Mouse (Mus musculus) brain, embryonic 18.5 days (tissue): Measurements from ENCODE around the gene Pcdh10.
A peak's percentile ranks its signal among the peaks of the same experiment; 100 is the strongest.

ENCODE experiments used
- DNase-seq: peaks from one replicate; pipeline ENCODE4 v3.0.0-alpha.2; 2012; ENCODE audit warnings: low read depth, low spot score

The Pcdh10 gene

GRCm38 (mm10) chr3:45378145-45378544, at the start of gene Pcdh10:
Pcdh10 (plus strand) TSS chr3:45378398.
- peak; percentile 95 for DNase-seq

GRCm38 (mm10) chr3:45355919-45356318, 22.3 kb upstream of the Pcdh10 start:
- DNase-seq = no peak

- no peak for DNase-seq
Measured at GRCm38 (mm10) chr3:45368952-45369351, 9.2 kb upstream of the Pcdh10 start.

DNA sequence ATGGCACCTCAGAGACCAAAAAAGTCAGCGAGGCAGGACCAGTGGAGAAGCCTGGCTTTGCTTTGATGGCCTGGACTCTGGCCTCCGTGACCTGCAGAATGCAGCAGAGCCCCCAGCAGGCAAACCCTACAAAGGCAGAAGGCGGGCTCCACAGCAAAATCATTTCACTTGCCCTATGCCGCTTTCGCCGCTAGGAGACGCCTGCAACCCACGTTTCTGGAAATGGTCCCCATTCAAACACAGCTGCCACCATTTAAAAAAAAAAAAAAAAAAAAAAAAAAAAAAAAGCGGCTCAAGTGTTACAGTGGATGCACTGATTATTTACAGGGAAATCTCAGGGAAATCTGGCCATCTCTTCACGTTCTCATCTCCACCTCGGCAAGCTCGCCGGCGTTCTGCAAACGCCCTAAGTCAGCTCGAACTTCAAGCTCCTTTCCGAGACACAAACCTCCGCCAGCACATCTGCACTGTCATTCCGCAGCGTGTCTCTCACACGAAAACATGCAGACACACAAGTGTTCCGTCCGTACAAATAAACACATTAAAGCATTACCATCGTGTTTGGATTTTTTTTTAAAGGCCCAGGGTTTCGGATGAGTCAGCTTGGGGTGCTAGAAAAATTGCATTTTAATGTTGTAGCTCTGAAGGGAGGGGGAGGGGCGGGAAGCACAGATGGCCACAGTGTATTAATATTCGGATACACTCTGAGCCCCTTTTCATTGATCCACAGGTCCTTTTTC, 2.3 kb upstream of the Pcdh10 start:
- peak; percentile 73 for DNase-seq

DNA sequence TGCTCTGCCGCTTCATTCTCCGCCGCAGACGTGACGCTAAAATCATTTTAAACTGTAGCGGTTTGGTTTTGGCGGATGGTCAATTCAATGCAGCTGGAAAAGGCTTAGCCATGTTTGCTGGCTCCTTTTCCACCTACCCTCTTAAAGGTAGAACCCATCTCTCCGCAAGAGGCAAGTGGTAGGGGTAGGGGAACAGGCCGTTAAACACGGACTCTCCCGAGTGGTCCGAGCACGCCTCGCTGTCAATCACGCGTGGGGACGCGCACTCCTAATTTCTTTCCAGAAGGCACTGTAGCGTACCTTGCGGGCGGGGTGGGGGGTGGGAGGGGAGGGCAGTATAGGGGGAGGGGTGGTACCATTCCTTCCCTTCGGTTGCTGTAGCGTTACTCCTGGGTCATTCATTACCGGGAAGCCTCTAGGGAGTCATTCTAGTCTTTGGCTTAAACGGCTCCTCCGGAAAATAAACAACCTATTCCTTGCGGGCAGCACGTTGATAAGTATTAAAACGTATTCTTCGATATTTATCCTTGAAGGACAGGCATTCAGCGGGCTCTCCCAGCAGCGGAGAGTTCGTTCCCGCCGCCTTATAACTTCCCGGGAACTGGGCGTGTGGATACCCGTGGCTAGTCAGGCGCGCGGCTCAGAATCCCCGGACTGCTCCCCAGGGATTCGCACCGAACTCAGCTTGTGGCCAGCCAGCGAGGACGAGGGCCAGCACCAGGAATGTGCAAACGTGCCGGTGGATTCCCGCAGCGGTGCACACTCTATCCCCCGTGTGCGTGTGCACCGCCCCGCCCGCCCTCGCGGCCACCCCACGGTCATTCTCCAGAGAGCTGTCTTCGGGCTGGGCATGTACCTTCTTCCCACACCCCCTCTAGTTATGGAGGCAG, 1.5 kb upstream of the Pcdh10 start:
- DNase-seq = no peak

DNA sequence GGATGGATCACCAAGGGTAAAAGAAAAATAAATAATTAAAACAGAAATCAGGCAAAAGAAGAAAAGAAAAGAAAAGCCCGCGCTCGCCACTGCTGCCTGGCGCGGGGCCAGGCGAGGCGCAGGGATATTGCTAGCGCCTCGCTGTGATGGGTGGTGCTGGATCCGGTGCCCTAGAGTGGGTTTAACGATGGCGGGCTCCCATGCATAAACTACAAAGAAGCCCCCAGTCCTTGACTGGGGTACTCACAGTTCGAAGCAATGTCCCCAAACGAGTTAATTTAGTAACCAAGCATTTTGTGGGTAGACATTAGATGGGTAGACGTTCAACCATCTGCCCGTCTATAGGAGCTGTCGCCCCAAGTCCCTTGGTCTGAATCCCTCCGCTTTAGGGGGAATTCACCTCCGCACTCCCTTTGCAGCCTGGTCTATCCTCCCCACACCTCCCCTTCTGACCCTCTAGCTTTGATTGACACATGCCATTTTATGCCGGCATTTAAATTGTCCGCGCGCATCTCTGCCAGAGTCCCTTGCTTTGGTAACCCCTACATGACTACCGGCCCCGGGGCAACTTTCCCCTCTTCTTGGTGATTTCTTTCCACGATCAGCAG, 703 bp upstream of the Pcdh10 start:
- DNase-seq = no peak

DNA sequence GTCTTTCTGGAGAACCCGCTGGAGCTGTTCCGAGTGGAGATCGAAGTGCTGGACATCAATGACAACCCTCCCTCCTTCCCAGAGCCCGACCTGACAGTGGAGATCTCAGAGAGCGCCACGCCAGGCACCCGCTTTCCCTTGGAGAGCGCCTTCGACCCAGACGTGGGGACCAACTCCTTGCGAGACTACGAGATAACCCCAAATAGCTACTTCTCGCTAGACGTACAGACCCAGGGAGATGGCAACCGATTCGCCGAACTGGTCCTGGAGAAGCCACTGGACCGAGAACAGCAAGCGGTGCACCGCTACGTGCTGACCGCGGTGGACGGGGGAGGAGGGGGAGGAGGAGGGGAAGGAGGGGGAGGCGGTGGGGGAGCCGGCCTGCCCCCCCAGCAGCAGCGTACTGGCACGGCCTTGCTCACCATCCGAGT, 1.4 kb downstream of the Pcdh10 start:
- no peak for DNase-seq

DNA sequence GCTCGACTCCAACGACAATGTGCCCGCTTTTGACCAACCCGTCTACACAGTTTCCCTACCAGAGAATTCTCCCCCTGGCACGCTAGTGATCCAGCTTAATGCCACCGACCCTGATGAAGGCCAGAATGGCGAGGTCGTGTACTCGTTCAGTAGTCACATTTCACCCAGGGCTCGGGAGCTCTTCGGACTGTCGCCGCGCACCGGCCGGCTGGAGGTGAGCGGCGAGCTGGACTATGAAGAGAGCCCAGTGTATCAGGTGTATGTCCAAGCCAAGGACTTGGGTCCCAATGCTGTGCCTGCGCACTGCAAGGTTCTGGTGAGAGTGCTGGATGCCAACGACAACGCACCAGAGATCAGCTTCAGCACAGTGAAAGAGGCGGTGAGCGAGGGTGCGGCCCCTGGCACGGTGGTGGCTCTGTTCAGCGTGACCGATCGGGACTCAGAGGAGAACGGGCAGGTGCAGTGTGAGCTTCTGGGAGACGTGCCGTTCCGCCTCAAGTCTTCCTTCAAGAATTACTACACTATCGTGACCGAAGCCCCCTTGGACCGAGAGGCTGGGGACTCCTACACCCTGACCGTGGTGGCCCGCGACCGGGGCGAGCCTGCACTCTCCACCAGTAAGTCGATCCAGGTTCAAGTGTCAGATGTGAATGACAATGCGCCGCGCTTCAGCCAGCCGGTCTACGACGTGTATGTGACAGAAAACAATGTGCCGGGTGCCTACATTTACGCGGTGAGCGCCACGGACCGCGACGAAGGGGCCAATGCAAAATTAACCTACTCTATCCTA, 2.0 kb downstream of the Pcdh10 start:
- DNase-seq = no peak

- no peak for DNase-seq
Measured at GRCm38 (mm10) chr3:45380811-45381761, 2.9 kb downstream of the Pcdh10 start.

DNA sequence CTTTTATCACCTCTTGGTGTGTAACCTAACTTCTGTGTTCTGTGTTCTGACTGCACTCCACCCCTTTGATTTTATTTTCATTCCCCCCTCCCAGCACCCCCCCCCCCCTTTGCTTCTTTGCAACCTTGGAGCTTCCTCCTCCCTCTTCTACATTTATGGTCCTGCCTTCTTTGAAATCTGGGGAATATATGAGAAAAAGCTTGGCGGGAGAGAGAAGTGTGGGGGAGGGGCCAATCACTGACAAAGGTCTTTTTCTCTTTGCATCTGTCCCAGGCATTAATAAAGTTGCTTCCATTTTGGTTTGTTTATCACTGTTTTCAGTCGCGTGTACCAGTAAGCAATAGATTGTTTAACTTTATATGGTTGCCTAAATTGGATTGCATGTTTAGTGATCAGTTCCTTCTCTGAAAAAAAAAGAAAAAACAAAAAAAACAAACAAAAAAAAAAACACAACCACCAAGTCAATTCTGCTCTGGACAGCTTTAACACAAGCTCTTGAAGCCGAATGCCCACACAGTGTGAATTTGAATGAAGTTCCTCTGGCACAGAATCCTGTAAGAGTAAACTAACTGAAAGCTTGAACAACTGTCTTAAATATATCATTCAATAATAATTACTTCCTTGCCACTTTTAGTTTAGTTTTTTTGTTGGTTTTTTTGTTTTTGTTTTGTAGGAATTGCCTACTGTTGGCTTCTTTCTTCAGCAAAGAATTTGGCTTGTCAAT, 4.0 kb downstream of the Pcdh10 start:
- no peak for DNase-seq

DNA sequence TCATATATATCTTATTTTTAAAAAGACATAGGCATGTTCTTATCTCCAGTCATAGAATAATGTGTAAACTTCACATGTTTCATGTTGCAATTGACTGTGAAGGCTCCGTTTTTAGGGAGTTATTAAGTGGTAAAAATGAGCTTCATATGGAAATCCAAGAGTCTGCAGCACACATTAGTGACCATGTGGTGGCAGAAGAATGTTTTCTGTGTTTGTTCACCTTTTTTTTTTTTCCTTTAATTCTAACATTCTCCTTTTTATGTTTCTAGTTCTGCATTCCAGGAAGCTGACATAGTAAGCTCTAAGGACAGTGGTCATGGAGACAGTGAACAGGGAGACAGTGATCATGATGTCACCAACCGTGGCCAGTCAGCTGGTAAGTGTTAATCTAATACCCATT, 5.6 kb downstream of the Pcdh10 start:
- no peak for DNase-seq

DNA sequence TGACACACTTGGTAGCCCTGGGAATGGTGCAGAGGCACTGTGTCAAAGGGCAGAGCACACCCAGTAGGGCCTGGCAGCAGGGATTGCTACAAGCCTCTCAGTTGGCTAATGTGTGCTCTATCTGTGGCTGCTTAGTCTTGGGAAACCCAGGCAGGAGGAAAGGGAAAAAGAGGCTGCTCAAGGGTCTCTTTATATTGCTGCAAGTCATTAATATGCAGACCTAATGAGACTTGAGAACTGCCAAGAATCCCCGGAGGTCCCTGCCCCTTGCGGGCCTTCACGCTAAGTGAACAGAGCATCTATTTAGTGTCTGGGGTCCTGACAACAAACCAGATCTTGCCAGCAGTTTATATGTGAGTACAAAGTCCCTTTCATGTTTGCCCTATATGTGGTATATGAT, 6.8 kb downstream of the Pcdh10 start:
- no peak for DNase-seq

DNA sequence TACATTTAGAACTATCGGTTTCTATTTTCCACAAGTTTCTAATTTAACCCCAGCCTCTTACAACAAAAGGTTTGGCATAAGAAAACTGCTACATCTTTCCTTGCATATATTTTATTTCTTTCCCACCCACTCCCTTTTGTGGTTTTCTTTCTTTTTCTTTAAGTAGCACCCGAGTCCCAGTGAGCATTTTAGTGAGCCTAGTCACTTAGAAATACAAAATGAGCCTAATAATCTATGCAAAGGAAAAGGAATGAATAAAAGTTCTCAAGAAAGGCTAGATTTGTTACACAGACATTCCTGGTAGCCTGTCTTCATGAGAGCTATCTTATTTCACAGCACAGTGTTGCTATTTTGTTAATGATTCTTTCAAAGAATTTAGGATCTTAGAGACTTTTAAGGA, 7.3 kb downstream of the Pcdh10 start:
- no peak for DNase-seq

DNA sequence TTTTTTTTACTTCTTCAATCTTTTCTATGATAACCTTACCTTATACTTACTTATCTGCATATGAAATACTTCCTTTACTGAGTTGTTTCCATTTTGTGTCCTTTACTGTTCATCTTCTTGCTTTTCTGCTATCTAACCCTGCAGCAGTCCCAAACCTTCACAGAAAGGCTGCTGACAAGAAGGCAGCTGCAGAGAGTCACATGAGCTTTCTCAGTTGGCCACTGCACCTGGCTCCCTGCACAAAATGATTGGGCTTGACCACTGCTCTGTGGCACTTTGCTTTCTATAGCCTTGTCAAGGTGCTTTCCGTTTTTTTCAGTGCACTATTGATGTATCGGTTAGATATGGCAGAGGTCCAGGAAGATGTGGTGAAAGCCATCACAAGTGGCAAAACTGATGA, 8.3 kb downstream of the Pcdh10 start:
- DNase-seq = no peak

- no peak for DNase-seq
Measured at GRCm38 (mm10) chr3:45397101-45397500, 18.9 kb downstream of the Pcdh10 start.

GRCm38 (mm10) chr3:45403239-45403638, 25.0 kb downstream of the Pcdh10 start:
- DNase-seq = no peak

DNA sequence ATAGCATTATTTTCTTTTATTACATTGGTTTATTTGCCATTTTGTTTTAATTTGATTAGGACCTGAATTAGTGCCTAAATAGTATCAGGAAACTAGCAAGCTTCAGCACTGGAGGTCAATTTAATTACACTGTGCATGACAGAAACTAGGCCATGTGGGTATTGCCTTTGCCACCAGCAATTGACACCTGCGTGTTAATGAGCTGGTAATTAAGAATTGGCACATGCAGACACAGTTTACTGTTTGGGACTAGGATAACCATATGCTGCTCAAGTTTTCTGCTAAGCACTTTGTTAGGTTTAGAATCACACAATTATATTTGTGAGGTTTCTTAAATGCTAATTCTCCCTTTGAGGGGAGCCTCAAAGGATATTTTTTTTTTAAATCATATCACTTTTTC, 53.5 kb downstream of the Pcdh10 start:
- DNase-seq = no peak

GRCm38 (mm10) chr3:45432172-45432765, 54.1 kb downstream of the Pcdh10 start:
- no peak for DNase-seq
